Mouse (Mus musculus): ENCODE measurements around the gene Ank2. TPM values are rescaled to one million over a fixed set of nuclear protein-coding genes. Genes with fewer than 3 reads are reported as not detected.

Gene Ank2
- 13.7 and 36.2 TPM in 2 replicates for polyA plus RNA-seq (2012; rRNA removed; ENCODE audit: low replicate concordance)

DNA sequence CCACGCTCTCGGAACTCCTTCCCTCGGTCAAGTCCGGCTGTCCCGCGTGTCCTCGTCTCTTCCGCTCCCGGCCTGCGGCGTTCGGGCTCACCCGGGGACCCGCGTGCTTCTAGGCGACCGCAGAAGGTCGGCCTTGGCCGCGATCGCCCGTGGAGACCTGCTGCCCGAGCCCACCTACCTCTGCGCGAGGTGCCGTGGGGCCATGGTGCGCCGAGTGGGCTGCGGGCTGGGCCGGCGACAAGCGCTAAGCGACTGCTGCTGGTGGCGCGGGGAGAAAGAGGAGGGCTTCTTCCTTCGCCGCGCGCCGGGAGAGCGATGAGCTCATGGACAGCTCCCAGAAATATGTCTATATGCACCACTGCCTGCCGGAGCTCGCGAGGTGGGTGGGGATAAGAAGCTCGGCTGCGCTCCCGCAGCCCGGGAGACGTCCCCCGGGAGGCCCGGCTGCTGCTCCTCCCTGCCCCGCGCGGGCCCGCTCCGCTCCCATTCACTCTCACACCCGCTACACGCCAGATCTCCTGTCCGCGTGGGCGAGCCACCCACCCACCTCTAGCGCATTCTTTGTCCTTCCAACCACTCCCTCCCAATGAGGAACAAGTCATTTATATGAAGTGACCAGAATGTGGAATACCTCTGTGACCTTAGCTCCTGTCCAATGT lies at the start of gene Ank2:
TSS of gene Ank2 (minus strand) at position 609 of the 659 bp plus-strand sequence.

Other genes with a start within 250 kb of the Ank2 start
- 1.2 and 2.6 TPM in 2 replicates for gene Larp7, start 54.0 kb upstream of the Ank2 start, polyA plus RNA-seq (2012; rRNA removed; ENCODE audit: low replicate concordance)
- gene Zgrf1, start 54.1 kb upstream of the Ank2 start, polyA plus RNA-seq (2012; rRNA removed; ENCODE audit: low replicate concordance), result 0.86 and 1.2 TPM in 2 replicates
- gene Neurog2, start 133.8 kb upstream of the Ank2 start, polyA plus RNA-seq (2012; rRNA removed; ENCODE audit: low replicate concordance), result not detected in 2 replicates